Mouse (Mus musculus): ENCODE results near the gene Dnajc25. TPM values are rescaled to one million over a fixed set of nuclear protein-coding genes. Genes with fewer than 3 reads are reported as not detected.

The Dnajc25 gene
- polyA plus RNA-seq, 1 experiment from 2014 or later, result 16.6 TPM

DNA sequence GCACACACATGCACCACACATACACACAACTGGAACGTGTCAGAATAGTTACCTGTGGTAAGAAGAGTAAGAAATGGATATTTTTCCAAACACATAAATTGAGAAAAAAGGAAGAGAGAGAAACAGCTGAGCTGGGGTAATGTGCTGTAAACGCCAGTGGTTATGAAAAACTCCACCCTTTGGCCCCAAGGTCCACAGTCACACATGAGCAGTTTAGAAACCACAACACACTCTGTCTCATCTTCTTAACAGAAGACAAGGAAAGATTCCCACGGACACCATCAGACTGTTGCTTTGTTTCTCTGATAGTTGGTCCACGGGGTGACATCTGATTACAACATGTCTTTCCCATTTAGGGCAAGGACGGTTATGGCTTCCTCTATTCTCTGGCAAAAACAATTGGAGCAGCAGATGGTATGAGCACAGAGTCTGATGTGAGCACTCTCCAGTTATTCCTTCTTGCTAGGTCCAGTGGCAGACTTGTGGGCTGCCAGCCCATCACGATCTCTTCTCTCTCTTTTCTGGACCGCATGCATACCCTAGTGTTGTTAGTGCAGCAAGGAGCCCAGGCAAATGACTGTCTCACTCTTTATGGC, 5.5 kb upstream of the Dnajc25 start:
- WGBS, result 87% methylated on average over 7 of the region's 7 CpGs

DNA sequence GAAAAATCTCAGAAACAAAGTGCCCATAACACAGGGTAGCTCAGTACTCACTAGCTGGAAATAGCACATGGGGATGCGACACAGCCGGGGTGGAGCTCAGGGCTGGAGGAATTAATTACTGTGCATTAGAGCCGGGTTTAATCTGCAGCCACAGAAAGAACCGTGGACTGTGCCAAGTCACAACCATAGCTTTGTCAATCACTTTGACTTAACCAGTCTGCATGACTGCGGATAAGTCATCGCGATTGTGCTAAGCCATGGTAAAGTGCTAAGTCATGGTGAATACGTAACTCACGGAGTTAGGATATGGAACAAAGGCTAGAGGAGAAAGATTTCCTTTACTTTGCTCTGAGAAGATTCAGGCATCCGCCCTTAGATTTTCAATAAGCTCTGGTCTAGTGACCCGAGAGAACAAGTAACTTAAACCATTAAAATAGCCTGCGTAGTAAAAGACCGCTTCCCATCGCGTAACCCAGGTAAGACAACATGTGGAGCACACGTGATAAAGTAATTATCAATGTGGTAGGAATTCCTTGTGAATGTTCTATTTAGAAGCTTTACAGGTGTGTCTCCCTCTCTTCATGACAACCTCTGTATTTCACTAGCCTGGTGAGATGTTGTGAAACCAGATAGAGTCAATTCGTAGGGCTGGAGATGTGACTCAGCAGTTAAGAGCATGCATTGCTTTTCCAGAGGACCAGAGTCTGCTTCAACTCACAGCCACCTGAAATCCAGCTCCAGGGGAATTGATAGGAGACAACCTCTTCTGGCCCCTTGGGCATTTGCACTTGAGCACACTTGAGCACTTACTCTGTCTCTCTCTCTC, 4.0 kb upstream of the Dnajc25 start:
- no peaks in the 10 kb centered on the region for H3K9me3 ChIP-seq
- 74% methylated on average over 17 of the region's 17 CpGs for WGBS
- no peak overlapping the region for H3K4me2 ChIP-seq (replicated peaks)
- H3K27ac ChIP-seq, result no peak overlapping the region
- no peaks in the 10 kb centered on the region for H3K27me3 ChIP-seq
- H3K36me3 ChIP-seq, result no peaks in the 10 kb centered on the region
- peaks cover 10% of the 10 kb centered on the region for H3K4me1 ChIP-seq
- ATAC-seq (ENCODE audit: low FRiP score, low read depth), result no peak
- no peak overlapping the region for H3K9ac ChIP-seq
- no peak overlapping the region for H3K4me3 ChIP-seq

More for the DNA sequence above, 5.5 kb upstream of the Dnajc25 start:
- Histone ChIP-seq H3K27me3 (no peaks in the 10 kb centered on the region), H3K4me2 (replicated peaks) (no peak overlapping the region), H3K27ac (no peak overlapping the region), H3K9me3 (no peaks in the 10 kb centered on the region), H3K4me1 (peaks cover 10% of the 10 kb centered on the region), H3K36me3 (no peaks in the 10 kb centered on the region), H3K4me3 (no peak overlapping the region), H3K9ac (no peak overlapping the region)
- no peak for ATAC-seq (ENCODE audit: low FRiP score, low read depth)

DNA sequence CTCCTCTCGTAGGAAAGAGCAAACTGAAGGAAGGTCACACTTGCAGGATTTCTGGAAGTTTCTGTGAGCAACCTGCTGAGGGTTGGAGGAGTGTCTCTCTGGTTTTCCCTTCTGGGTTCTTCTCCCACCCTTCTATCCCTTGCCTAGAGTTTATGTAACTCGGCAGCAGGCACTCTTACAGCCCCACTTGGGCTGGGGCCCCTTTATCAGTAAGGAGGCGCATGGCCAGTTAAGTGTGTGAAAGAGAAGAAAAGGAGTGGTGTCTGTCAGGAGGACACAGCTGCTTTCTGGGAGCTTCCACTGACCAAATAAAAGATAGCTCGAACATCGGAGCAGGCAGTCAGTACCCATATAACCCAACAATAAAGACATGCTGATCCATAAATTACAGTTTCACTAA, 2.7 kb upstream of the Dnajc25 start:
- no peak overlapping the region for H3K27ac ChIP-seq
- H3K27me3 ChIP-seq, result no peaks in the 10 kb centered on the region
- H3K9ac ChIP-seq, result no peak overlapping the region
- no peak for ATAC-seq (ENCODE audit: low FRiP score, low read depth)
- H3K4me2 ChIP-seq (replicated peaks), result no peak overlapping the region
- 82% methylated on average over 5 of the region's 5 CpGs for WGBS
- peaks cover 2% of the 10 kb centered on the region; the same call in 1 of the 2 replicates for H3K4me1 ChIP-seq
- H3K4me3 ChIP-seq, result no peak overlapping the region
- no peaks in the 10 kb centered on the region for H3K36me3 ChIP-seq
- no peaks in the 10 kb centered on the region for H3K9me3 ChIP-seq

- Histone ChIP-seq H3K27me3 (no peaks in the 10 kb centered on the region), H3K4me2 (replicated peaks) (no peak overlapping the region), H3K4me1 (no peaks in the 10 kb centered on the region), H3K4me3 (no peak overlapping the region), H3K27ac (no peak overlapping the region), H3K36me3 (no peaks in the 10 kb centered on the region), H3K9me3 (no peaks in the 10 kb centered on the region), H3K9ac (no peak overlapping the region)
- 62% methylated on average over 8 of the region's 8 CpGs for WGBS
- no peak for ATAC-seq (ENCODE audit: low FRiP score, low read depth)
Measured at GRCm38 (mm10) chr4:58995251-58995693, 410 bp downstream of the Dnajc25 start.

DNA sequence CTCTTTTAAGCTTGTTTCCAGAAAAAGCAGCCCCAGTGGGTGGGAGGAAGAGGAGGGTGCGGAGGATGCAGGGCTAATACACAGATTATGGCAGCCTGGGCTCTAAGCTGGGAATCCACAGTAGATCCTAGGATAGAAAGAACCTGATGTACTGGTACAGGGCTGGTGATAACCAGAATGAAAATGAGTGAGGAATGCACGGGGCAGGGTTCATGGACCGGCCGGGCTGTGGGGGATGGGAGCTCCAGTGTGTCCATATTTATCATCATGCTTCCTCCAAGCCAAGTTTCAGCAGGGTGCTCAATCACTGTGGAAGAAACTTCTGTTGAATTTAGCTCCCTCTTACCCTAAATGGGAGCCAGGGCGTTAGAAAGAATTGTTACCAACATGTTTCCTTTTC, 2.2 kb downstream of the Dnajc25 start:
- Histone ChIP-seq H3K4me1 (no peaks in the 10 kb centered on the region), H3K27ac (no peak overlapping the region), H3K9ac (no peak overlapping the region), H3K9me3 (no peaks in the 10 kb centered on the region), H3K4me2 (replicated peaks) (no peak overlapping the region), H3K27me3 (no peaks in the 10 kb centered on the region), H3K4me3 (no peak overlapping the region), H3K36me3 (no peaks in the 10 kb centered on the region)
- WGBS, result 80% methylated on average over 5 of the region's 5 CpGs
- no peak for ATAC-seq (ENCODE audit: low FRiP score, low read depth)

GRCm38 (mm10) chr4:58998688-58999087, 3.8 kb downstream of the Dnajc25 start:
- no peak overlapping the region for H3K4me3 ChIP-seq
- no peak overlapping the region for H3K27ac ChIP-seq
- H3K4me2 ChIP-seq (replicated peaks), result no peak overlapping the region
- H3K36me3 ChIP-seq, result no peaks in the 10 kb centered on the region
- no peak overlapping the region for H3K9ac ChIP-seq
- 90% methylated on average over 1 of the region's 1 CpGs for WGBS
- H3K4me1 ChIP-seq, result peaks cover 5% of the 10 kb centered on the region; the same call in 1 of the 2 replicates
- H3K9me3 ChIP-seq, result no peaks in the 10 kb centered on the region
- ATAC-seq (ENCODE audit: low FRiP score, low read depth), result no peak
- H3K27me3 ChIP-seq, result no peaks in the 10 kb centered on the region

- Histone ChIP-seq H3K27me3 (no peaks in the 10 kb centered on the region), H3K4me3 (no peak overlapping the region), H3K4me1 (peaks cover 15% of the 10 kb centered on the region), H3K27ac (no peak overlapping the region), H3K36me3 (no peaks in the 10 kb centered on the region), H3K4me2 (replicated peaks) (no peak overlapping the region), H3K9ac (no peak overlapping the region), H3K9me3 (no peaks in the 10 kb centered on the region)
- WGBS, result 9% methylated on average over 2 of the region's 2 CpGs
- no peak for ATAC-seq (ENCODE audit: low FRiP score, low read depth)
Measured at GRCm38 (mm10) chr4:58999686-59000085, 4.8 kb downstream of the Dnajc25 start.

- Histone ChIP-seq H3K4me1 (peaks cover 24% of the 10 kb centered on the region), H3K9me3 (no peaks in the 10 kb centered on the region), H3K4me2 (replicated peaks) (no peak overlapping the region), H3K4me3 (no peak overlapping the region), H3K27ac (no peak overlapping the region), H3K9ac (no peak overlapping the region), H3K27me3 (no peaks in the 10 kb centered on the region), H3K36me3 (no peaks in the 10 kb centered on the region)
- no peak for ATAC-seq (ENCODE audit: low FRiP score, low read depth)
- 0% methylated on average over 2 of the region's 2 CpGs for WGBS
Measured at GRCm38 (mm10) chr4:59000614-59001013, 5.8 kb downstream of the Dnajc25 start.

DNA sequence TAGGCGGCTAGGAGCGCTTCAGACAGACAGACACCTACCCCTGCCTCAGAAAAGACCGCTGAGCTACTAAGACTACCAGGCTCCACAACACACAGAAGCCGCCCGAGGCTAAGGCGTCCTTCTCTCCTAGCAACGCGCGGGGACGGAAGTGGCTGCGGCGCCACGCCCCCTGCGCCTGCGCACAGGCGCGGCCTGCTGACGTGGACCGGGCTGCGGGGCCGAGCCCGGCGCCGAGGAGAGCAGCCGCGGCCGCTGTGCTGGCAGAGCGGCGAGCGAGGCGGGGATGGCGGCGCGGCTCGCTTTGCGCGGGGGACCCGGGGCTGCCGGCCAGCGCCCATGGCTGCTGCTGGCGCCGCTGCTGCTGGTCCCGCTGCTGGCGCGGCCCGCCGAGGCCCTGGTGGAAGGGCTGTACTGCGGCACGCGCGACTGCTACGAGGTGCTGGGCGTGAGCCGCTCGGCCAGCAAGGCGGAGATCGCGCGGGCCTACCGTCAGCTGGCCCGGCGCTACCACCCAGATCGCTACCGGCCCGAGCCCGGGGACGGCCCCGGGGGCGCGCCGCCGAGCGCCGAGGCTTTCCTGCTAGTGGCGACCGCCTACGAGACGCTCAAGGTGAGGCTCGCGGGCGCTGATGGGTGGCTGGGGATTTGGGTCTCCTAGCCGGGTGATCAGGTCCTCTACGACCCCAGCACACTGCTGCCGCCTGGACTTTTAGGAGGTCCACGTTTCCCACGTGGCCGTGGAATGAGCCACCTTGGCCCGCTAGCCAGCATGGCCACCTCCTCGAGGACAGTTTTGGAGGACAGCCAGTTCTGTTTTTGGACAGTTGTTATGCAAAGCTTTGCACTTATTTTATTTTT, 8.3 kb downstream of the Dnajc25 start, which contains the start of gene Gm20503:
Gene Gm20503, plus strand, starts transcription at position 263 of the 858 bp plus-strand sequence.
- WGBS, result under 1% methylated on average over 54 of the region's 89 CpGs
- Histone ChIP-seq H3K4me3 (peak within 1 kb of the TSS; percentile 83), H3K27me3 (no peaks in the 10 kb centered on the region), H3K4me2 (replicated peaks) (peak within 1 kb of the TSS; percentile 80), H3K4me1 (peaks cover 41% of the 10 kb centered on the region), H3K9me3 (no peaks in the 10 kb centered on the region), H3K9ac (peak within 1 kb of the TSS; percentile 97), H3K27ac (peak within 1 kb of the TSS; percentile 84), H3K36me3 (no peaks in the 10 kb centered on the region)
- peak; percentile 97 for ATAC-seq (ENCODE audit: low FRiP score, low read depth)

DNA sequence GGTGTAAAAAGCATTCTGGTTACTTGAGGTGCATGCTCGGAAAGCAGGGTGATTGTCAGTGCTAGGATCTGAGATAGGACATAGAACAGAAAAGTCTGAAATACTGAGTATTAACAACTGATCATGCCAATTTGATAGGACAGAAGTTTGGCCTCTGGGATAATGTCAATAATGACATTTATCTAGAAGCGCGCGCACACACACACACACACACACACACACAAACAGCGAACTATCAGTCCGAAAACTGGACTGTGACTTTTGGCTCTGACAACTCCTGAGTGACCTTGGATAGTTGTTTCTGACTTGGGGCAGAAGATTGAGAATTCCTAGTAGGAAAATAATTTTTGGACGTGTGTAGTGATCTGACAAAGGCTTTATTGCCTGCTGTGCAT, 8.9 kb downstream of the Dnajc25 start:
- Histone ChIP-seq H3K9ac (peak overlapping the region; percentile 97), H3K9me3 (no peaks in the 10 kb centered on the region), H3K4me3 (peak overlapping the region; percentile 83), H3K27me3 (no peaks in the 10 kb centered on the region), H3K4me2 (replicated peaks) (peak overlapping the region; percentile 80), H3K27ac (no peak overlapping the region), H3K4me1 (peaks cover 45% of the 10 kb centered on the region), H3K36me3 (no peaks in the 10 kb centered on the region)
- no peak for ATAC-seq (ENCODE audit: low FRiP score, low read depth)
- 29% methylated on average over 7 of the region's 7 CpGs for WGBS

DNA sequence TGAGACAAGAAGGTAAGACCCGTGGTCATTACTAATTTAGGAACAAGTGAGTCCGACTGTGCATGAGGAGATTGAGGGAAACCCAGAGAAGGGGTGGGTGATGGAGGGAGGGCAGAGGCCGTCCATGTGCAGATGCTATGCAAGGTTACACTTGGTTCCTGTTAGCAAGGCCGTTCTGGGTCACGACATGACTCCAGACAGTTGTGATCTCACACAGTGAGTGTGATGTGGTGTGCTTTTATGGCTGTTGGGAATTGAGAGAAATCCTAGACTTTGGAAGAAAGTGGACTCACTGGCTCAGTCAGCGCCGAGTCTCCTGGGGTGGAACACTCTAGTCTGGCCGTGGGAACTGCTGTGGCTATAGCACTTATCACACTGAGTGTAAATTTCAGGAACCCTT, 11.3 kb downstream of the Dnajc25 start:
- ATAC-seq (ENCODE audit: low FRiP score, low read depth), result no peak

DNA sequence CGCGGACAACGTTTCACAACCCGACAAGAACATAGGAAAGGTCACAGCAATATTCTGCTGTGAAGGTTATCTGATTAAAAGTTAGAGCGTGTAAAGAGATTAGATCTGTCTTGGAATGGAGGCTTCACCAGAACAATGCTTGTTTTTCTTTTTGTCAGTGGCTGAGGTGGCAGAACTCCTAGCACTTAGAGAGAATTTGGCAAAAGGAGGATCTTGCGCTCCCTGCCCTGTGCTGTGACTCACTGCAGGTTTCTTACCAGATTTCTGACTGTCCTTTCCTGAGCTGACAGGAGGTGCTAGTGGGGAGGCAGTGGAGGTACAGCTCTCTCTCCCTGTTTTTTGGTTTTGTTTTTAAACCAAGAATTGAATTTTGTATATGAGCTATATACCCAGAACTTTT, 12.2 kb downstream of the Dnajc25 start:
- no peak overlapping the region for H3K9ac ChIP-seq
- ATAC-seq (ENCODE audit: low FRiP score, low read depth), result no peak
- WGBS, result 87% methylated on average over 6 of the region's 6 CpGs
- H3K9me3 ChIP-seq, result no peaks in the 10 kb centered on the region
- H3K4me2 ChIP-seq (replicated peaks), result no peak overlapping the region
- peaks cover 48% of the 10 kb centered on the region for H3K4me1 ChIP-seq
- no peak overlapping the region for H3K27ac ChIP-seq
- H3K36me3 ChIP-seq, result no peaks in the 10 kb centered on the region
- no peaks in the 10 kb centered on the region for H3K27me3 ChIP-seq
- H3K4me3 ChIP-seq, result no peak overlapping the region

More for the DNA sequence above, 11.3 kb downstream of the Dnajc25 start:
- Histone ChIP-seq H3K9ac (no peak overlapping the region; the same call in 1 of the 2 replicates), H3K4me1 (peaks cover 45% of the 10 kb centered on the region), H3K4me3 (no peak overlapping the region), H3K27me3 (no peaks in the 10 kb centered on the region), H3K27ac (no peak overlapping the region), H3K36me3 (no peaks in the 10 kb centered on the region), H3K4me2 (replicated peaks) (no peak overlapping the region), H3K9me3 (no peaks in the 10 kb centered on the region)
- 42% methylated on average over 8 of the region's 8 CpGs for WGBS

Data from limb, embryonic 13.5 days (tissue).